Mouse (Mus musculus) kidney, adult 2 months (tissue): ENCODE results near the gene Afp. TPM values are rescaled to one million over a fixed set of nuclear protein-coding genes. Genes with fewer than 3 reads are reported as not detected.
A peak's percentile ranks its signal among the peaks of the same experiment; 100 is the strongest.

Source experiments
- DNase-seq: peaks from one replicate; pipeline ENCODE4 v3.0.0; 2021
- H3K27ac ChIP-seq: fragments of 200-500 bp; 2 replicates; pipeline ENCODE4 v1.5.1; 2012; ENCODE audit warnings: low read depth, low read length, control low read depth, inconsistent platforms; ENCODE audit not compliant: insufficient read depth
- H3K27me3 ChIP-seq: fragments of 200-500 bp; replicated peaks from 2 replicates; pipeline ENCODE4 v1.6.1; 2012; ENCODE audit warnings: mild to moderate bottlenecking, moderate library complexity, low read length, inconsistent platforms; ENCODE audit not compliant: control insufficient read depth, insufficient read depth
- H3K36me3 ChIP-seq: fragments of 200-500 bp; 2 replicates; pipeline ENCODE4 v1.6.1; 2012; ENCODE audit warnings: mild to moderate bottlenecking, moderate library complexity, low read length, inconsistent platforms; ENCODE audit not compliant: control insufficient read depth, insufficient read depth
- H3K4me1 ChIP-seq: fragments of 200-500 bp; 2 replicates; pipeline ENCODE4 v1.6.1; 2011; ENCODE audit warnings: low read length; ENCODE audit not compliant: control insufficient read depth, insufficient read depth
- H3K4me3 ChIP-seq: fragments of 200-500 bp; 2 replicates; pipeline ENCODE4 v1.5.1; 2011; ENCODE audit warnings: mild to moderate bottlenecking, low read depth, low read length, control low read depth; ENCODE audit not compliant: insufficient read depth
- CTCF ChIP-seq: fragments of 200-500 bp; conservative IDR thresholded peaks from 2 replicates; pipeline ENCODE4 v1.5.1; 2011; ENCODE audit warnings: low read depth, mild to moderate bottlenecking, control low read depth, low read length, moderate library complexity, mixed read lengths; ENCODE audit not compliant: insufficient read depth, insufficient read length
- POLR2A ChIP-seq: fragments of 200-500 bp; IDR thresholded peaks from one replicate; pipeline ENCODE4 v1.6.1; 2011; ENCODE audit warnings: low read depth, low read length, control low read depth
- WGBS: fragments of 180-500 bp; shearing (Covaris S2); methylation state at CpG from one replicate; pipeline ENCODE4 v1.1.7; 2018; 5-methylcytosine and 5-hydroxymethylcytosine counted together
- polyA plus RNA-seq: library from polyadenylated mRNA; depleted of rRNA; stranded (reverse); fragments of >200 nt; gene quantifications from 2 replicates; pipeline ENCODE4 v1.2.3, GENCODE M21; 2012

The Afp gene
- polyA plus RNA-seq, 1 experiment: 0.78 TPM

DNA sequence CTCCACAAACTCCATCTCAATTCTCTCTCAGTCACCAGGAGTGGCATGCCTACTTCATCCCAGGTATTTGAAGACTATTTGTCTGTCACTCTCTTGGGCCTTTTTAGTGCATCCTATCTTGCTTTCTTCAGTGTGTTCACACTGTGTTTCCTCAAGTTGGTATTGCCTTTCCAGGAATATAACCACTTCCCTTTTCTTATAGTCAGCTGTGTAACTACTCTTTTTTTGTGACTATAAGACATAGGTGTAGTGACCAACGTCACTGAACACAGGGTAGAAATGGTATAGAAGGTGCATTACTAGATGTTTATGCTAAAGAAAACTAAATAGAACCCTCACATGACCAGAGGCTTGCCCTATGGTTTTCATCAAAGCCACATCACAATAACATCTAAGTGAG lies 11.7 kb upstream of the Afp start:
- H3K27ac ChIP-seq: no peak overlapping the region
- DNase-seq: no peak
- H3K36me3 ChIP-seq: no peaks in the 10 kb centered on the region
- no peaks in the 10 kb centered on the region for H3K4me1 ChIP-seq
- H3K27me3 ChIP-seq: no peaks in the 10 kb centered on the region
- 81% methylated on average over 1 of the region's 1 CpGs for WGBS
- no peak for TF ChIP-seq CTCF
- TF ChIP-seq POLR2A: no peak
- no peak overlapping the region for H3K4me3 ChIP-seq

- no peak for DNase-seq
- WGBS: 84% methylated on average over 7 of the region's 7 CpGs
- TF ChIP-seq POLR2A (no peak), CTCF (no peak)
Measured at GRCm38 (mm10) chr5:90485597-90485996, 4.9 kb upstream of the Afp start.

GRCm38 (mm10) chr5:90488323-90488722 lies 2.2 kb upstream of the Afp start:
- H3K4me3 ChIP-seq: no peak overlapping the region
- H3K27ac ChIP-seq: no peak overlapping the region
- no peak for DNase-seq
- H3K27me3 ChIP-seq: no peaks in the 10 kb centered on the region
- 84% methylated on average over 7 of the region's 7 CpGs for WGBS
- no peaks in the 10 kb centered on the region for H3K36me3 ChIP-seq
- no peak for TF ChIP-seq CTCF
- no peak for TF ChIP-seq POLR2A
- no peaks in the 10 kb centered on the region; the same call in 1 of the 2 replicates for H3K4me1 ChIP-seq

More at GRCm38 (mm10) chr5:90485597-90485996, 4.9 kb upstream of the Afp start:
- Histone ChIP-seq H3K36me3 (no peaks in the 10 kb centered on the region), H3K4me1 (no peaks in the 10 kb centered on the region), H3K27ac (no peak overlapping the region), H3K4me3 (no peak overlapping the region), H3K27me3 (no peaks in the 10 kb centered on the region)

GRCm38 (mm10) chr5:90492440-90492839 lies 1.9 kb downstream of the Afp start:
- H3K36me3 ChIP-seq: no peaks in the 10 kb centered on the region; the same call in 1 of the 2 replicates
- no peaks in the 10 kb centered on the region for H3K27me3 ChIP-seq
- no peak overlapping the region for H3K27ac ChIP-seq
- 37% methylated on average over 9 of the region's 9 CpGs for WGBS
- 0 out of 2 replicates have a peak overlapping the region, but pooled peaks have one; percentile 24 for H3K4me3 ChIP-seq
- TF ChIP-seq POLR2A (no peak), CTCF (no peak)
- peak; percentile 10 for DNase-seq
- H3K4me1 ChIP-seq: no peaks in the 10 kb centered on the region; the same call in 1 of the 2 replicates

- WGBS: 84% methylated on average over 4 of the region's 4 CpGs
- TF ChIP-seq CTCF (no peak), POLR2A (no peak)
- Histone ChIP-seq H3K4me3 (no peak overlapping the region), H3K4me1 (no peaks in the 10 kb centered on the region; the same call in 1 of the 2 replicates), H3K27ac (no peak overlapping the region), H3K27me3 (no peaks in the 10 kb centered on the region), H3K36me3 (no peaks in the 10 kb centered on the region; the same call in 1 of the 2 replicates)
- no peak for DNase-seq
Measured at GRCm38 (mm10) chr5:90494308-90494707, 3.8 kb downstream of the Afp start.

DNA sequence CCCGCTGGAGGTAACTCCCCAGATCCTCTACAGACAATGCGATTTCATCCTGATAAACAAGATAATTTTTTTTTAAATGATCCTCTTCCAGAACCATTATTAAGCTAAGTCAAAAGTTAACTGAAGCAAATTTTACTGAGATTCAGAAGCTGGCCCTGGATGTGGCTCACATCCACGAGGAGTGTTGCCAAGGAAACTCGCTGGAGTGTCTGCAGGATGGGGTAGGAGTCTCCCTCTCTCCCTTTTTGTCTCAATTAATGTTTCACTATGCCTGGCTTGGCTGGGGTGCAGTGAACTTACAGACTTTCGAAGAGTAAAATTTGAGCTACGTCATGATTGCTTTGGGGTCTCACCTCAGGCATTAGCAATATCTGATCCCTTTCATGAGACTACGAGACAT lies 9.0 kb downstream of the Afp start:
- no peak overlapping the region for H3K4me3 ChIP-seq
- H3K36me3 ChIP-seq: no peaks in the 10 kb centered on the region; the same call in 1 of the 2 replicates
- no peak for TF ChIP-seq POLR2A
- no peak for TF ChIP-seq CTCF
- DNase-seq: no peak
- no peak overlapping the region for H3K27ac ChIP-seq
- H3K27me3 ChIP-seq: no peaks in the 10 kb centered on the region
- WGBS: 65% methylated on average over 7 of the region's 7 CpGs
- H3K4me1 ChIP-seq: no peaks in the 10 kb centered on the region

- TF ChIP-seq CTCF (peak; percentile 95), POLR2A (no peak)
- H3K4me1 ChIP-seq: no peaks in the 10 kb centered on the region
- no peak overlapping the region for H3K4me3 ChIP-seq
- no peaks in the 10 kb centered on the region for H3K27me3 ChIP-seq
- H3K27ac ChIP-seq: no peak overlapping the region
- peak; percentile 84 for DNase-seq
- WGBS: 5% methylated on average over 6 of the region's 6 CpGs
- H3K36me3 ChIP-seq: no peaks in the 10 kb centered on the region; the same call in 1 of the 2 replicates
Measured at GRCm38 (mm10) chr5:90500714-90501113, 10.2 kb downstream of the Afp start.
